Mouse (Mus musculus) kidney, adult 11 months (tissue): ENCODE results near the gene Scly.

Experiments
- DNase-seq: peaks from one replicate; pipeline ENCODE4 v3.0.0; 2022

The Scly gene

DNA sequence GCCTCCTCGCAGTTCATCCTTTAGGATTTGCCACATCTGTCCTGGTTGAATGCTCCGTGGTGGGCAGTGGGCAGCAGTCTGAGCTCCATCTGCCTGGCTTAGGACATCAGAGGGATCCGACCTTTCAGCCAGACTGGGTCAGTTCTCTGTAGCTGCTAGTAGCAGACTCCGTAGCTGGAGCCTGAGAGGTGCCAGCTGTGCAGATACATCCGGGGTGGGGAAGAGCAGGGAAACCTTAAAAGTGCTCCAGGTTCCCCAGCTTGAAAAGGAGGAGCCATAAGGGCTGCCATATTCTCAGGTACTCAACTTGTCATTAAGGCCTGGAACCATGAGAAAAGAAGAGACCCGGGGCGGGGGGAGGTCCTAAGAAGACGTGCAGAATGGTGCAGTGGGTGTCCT is 67.7 kb downstream of the Scly start:
- DNase-seq: no peak

DNA sequence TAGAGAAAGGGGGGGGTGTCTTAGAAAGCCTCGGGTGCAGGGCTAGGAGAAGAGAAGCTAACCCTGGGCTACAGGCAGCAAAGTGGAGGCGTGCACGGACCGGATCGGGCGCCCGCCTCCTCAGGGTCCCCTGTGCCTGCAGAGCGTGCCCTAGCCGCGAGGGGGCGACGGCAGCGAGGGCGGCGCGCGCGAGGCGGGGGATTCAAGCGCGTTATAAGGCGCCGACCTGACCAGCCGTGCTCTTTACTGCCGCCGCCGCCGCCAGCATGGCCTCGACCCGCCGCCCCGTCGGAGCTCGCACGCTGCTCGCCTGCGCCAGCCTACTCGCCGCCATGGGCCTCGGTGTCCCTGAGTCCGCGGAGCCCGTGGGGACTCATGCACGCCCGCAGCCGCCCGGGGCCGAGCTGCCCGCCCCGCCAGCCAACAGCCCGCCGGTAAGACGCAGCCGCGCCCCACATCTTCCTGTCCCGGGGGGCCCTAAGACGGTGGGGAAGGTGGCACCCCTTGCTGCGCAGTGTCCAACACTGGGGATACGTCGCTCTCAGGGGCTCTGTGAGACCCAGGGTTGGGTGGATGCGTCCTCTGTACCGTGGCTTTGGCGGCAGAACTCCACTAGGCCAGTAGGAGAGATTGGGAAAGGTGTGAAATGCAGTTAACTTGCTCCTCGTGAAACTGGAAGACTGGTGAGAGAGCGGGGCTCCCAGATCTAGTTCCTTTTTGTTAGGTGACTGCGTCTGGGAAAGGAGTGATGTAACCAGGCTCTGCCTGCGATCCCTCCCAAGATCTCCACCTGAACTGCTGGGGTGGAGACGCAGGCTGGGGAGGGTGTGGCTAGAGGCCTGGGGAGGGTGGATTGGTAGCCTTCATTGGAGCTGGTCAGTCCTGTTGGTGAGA is 68.3 kb downstream of the Scly start, which contains the start of gene Erfe:
Erfe (plus strand) TSS at position 216 of the 894 bp plus-strand sequence.
- DNase-seq: peak; percentile 49

GRCm38 (mm10) chr1:91367295-91367694 is 69.2 kb downstream of the Scly start:
- DNase-seq: no peak

GRCm38 (mm10) chr1:91369408-91369807 is 71.3 kb downstream of the Scly start:
- no peak for DNase-seq

- DNase-seq: no peak
Observed at GRCm38 (mm10) chr1:91370055-91370454, 71.9 kb downstream of the Scly start.
